Mouse (Mus musculus) urinary bladder, postnatal 36 days (tissue): ENCODE measurements at regions not wholly inside any gene's neighbourhood (a gene's known extent, or its start where the extent isn't known, plus 50 kb on each side); places are given as distances from the start of the nearest gene placed in this dataset.

Source experiments
- DNase-seq, 2 experiments: peaks; one replicate each; pipeline ENCODE4 v3.0.0; 2022; ENCODE audit warnings: low spot score in 2 of 2, mixed read lengths in 1 of 2

- no peak for DNase-seq
Measured at GRCm38 (mm10) chr15:67303804-67304203, 803.1 kb upstream of the Lrrc6 start.

- DNase-seq, result peak in 1 of 2 experiments; percentile 3
Measured at GRCm38 (mm10) chr15:67301871-67302363, 801.2 kb upstream of the Lrrc6 start.

DNA sequence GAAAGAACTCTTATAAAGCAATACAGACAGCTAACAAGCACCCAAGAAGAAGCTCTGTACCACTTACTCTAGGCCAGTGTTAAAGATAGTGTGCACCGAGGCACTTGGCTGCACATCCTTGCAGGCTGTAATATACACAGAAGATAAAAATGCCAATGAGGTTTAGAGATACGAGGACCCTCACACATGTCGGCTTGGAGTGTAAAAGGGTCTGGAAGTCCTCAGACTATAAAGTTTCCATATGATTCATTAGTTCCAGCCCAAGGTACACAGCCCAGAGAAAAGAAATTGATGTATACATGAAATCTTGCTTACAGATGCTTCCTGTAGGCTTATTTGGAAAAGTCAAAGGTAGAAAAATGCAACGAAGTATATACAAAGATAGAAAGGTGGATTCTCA, 800.3 kb upstream of the Lrrc6 start:
- no peak for DNase-seq

- peak; percentile 31 to 33 for DNase-seq
Measured at GRCm38 (mm10) chr15:67294797-67295196, 794.1 kb upstream of the Lrrc6 start.

DNA sequence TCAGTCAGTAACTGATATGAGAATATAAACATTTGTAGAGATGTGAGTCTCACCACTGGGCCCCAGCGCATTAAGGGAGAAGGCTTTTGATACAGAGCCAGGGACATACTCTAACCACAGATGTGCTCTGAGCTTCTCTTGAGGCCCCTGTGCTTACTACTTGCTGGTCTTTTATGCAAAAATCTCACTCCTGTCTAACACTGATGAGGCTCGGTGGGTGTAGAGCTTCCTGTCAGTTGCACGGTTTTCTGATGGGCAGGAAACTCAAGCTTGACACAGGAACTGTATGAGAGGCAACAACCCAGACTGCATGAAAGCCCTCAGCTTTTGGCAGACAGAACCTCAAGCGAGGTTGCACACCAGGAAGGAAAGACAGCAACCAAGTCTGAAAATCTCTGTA, 789.0 kb upstream of the Lrrc6 start:
- no peak for DNase-seq

DNA sequence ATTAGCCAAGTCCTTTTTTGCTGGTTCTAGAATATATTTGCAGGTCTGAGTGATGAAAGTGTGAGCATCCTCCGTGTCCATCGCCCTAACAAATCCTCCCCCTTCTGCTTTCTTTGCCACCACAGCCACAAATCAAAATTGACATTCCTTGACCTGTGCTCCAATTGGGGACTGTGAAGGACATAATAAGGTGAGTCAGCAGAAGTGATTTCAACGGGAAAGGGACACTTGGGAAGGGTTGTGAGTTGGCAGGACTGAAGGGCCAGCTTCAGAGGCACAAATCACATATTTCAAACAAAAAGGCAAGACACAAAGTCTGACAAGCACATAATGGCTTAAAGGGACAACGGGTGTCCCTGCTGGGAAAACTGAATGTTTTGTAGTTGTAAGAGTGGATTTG, 784.2 kb upstream of the Lrrc6 start:
- DNase-seq, result no peak

DNA sequence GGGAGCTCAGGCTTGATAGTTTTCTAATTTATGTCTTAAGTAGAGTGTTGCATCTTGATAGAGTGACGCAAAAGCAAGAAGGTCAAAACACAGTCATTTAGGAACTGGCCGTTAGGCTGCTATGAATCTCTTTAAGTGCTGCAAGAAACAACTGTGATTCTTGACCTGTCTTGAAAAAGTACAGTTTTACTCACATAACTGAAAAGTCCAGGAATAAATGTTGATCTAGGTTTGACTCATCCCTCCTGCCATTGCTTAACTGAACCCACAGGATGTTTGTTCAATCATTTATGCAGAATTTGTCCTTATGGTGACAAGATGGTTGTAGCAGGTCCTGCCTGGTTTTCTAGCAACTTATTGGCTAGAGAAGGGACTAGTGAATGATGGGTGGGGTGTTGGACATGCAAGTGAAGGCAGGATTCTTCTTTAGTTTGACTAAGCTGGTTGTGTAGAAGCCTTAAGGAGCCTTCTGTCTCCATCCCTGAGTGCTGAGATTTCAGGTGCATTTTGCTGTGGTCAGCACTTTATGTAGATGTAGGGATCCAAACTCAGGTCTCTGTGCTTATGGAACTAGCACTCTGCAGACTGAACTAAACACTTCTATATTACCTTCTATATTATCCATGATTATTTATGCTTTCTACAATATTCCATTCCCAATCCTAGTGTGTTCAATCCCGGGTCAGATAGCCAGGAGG, 782.7 kb upstream of the Lrrc6 start:
- DNase-seq, result no peak

GRCm38 (mm10) chr15:67278869-67279268, 778.2 kb upstream of the Lrrc6 start:
- DNase-seq, result no peak

- no peak for DNase-seq
Measured at GRCm38 (mm10) chr15:67275058-67275457, 774.3 kb upstream of the Lrrc6 start.

DNA sequence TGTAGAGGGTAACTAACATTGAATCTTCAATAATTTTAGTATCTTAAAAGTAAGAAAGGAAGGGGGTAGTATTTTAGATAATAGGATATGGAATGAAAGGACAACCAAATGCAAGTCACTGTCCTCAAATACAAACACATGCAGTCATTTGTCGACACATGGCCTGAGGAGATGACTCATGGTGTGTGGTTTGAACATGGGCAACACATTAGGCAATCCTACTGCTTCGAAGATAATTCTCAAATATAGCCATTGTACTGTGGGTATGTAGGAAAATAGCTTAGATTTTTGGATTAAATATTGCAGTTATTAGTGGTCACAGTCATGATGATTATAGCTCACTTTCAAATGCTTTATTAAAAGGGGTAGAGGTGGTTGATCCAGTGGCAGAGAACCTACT, 771.7 kb upstream of the Lrrc6 start:
- DNase-seq, result no peak

- no peak for DNase-seq
Measured at GRCm38 (mm10) chr15:67263723-67264122, 763.0 kb upstream of the Lrrc6 start.

GRCm38 (mm10) chr15:67263313-67263712, 762.6 kb upstream of the Lrrc6 start:
- DNase-seq, result no peak

- DNase-seq, result no peak
Measured at GRCm38 (mm10) chr15:67262269-67262668, 761.6 kb upstream of the Lrrc6 start.

DNA sequence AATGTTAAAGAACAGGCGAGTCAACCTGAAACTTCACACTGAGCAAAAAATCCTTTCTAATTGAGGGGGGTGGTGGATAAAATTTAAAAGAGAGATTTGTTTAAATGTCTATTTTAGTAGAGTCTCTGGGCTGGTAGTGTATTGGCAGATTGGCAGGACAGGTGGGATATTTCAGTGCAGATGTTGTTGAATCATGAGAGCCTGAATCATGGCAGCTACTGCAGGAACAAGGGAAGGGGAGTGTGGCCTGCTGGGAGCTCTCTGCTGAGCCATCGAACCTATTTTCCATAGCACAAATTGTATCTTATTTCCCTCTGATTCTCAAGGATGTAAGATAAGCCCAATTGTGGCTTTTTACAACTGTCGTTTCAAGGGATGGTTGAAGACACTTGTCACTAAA, 760.0 kb upstream of the Lrrc6 start:
- DNase-seq, result no peak

GRCm38 (mm10) chr15:67249147-67249546, 748.4 kb upstream of the Lrrc6 start:
- DNase-seq, result no peak

- DNase-seq, result no peak
Measured at GRCm38 (mm10) chr15:67248471-67248870, 747.8 kb upstream of the Lrrc6 start.

- DNase-seq, result no peak
Measured at GRCm38 (mm10) chr15:67245658-67246268, 745.1 kb upstream of the Lrrc6 start.

DNA sequence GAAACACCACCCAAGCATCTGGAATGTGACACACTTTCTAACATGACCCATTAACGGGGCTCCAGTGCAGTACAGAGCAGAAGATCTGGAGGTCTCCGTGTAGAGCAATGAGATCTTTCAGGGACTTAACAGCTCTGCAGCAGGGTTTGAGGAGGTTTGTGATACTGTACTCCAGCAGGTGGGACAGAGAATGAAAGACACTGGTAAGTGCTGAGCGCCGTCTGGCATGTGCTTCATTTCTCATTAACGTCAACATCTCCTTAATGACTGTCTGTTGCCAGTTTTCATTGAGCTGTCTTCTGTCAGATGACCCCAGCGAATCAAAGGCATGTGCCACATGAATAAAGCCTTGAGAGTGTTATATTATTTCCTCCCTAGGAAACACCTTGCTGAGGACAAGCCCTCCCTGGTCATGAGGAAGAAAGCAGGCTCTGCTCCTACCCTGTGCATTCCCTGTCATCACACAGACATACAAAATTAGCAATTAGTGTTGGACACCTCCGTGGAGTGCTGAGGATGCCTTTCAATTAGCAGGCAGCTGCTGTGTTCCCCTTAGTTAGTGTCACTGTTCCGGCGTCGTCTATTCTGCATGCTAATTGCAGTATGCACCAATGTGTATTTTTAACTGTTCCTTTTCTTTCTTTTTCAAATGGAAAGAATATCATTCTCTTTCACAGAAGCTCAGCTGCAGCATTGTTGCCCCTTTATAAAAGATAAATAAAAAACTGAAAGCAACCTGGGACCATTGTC, 744.4 kb upstream of the Lrrc6 start:
- no peak for DNase-seq

DNA sequence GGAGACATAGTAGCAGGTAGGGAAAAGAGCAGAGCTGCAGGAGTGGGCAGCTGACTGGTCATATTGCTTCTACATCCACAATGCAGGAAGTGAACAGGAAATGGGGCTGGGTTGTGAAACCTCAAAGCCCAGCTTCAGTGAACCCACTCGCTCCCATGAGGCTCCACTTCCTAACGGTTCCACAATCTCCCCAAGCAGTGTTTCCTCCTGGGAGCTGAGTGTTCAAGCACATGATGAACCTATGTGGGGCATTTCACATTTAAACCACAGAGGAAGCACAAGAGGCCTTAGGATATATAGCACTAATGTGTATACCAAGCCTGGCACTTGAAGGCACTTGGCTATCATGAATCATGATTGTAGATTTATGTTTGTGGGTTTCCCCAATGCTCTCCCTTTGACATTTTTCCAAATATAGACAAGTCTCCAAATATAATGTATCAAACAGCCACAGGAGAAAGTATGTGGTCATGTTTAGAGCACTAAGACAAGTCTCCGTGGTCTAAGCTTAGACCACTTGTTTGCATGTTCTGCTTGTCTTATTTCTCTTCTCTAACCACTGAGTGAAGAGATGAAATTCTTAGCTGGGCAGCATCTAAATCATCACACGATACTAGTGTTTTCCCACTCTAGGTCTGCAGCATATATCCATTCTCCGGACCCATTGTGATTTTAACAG, 734.5 kb upstream of the Lrrc6 start:
- no peak for DNase-seq

- no peak for DNase-seq
Measured at GRCm38 (mm10) chr15:67229359-67229758, 728.6 kb upstream of the Lrrc6 start.

DNA sequence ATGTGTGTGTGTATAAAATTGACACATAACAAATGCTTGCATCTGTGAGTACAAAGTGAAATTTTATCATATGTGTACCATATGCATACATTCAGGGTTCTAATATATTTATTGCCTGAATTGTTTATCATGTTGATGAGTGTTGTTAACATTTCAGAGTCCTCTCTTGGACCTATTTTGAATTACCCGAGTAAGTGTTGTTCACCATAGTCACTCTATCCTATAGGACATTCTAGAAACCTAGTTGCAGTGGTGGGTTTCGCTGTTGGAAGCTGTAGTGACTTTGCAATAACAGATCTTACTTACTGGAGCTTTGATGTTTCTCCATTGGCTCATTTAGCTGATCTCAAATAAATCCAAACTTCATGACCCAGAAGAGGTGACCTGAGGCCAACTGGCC, 727.9 kb upstream of the Lrrc6 start:
- no peak for DNase-seq

GRCm38 (mm10) chr15:67227456-67228164, 726.9 kb upstream of the Lrrc6 start:
- no peak for DNase-seq
